Mouse (Mus musculus) cerebral cortex, adult 2 months (tissue): ENCODE results near the gene Tfap2a.

ENCODE experiments used
- WGBS: fragments of 180-500 bp; shearing (Covaris S2); methylation state at CpG from one replicate; pipeline ENCODE4 v1.1.7; 2018; 5-methylcytosine and 5-hydroxymethylcytosine counted together

Tfap2a gene

GRCm38 (mm10) chr13:40711661-40712525 lies 26.3 kb downstream of the Tfap2a start:
- WGBS: 5% methylated on average over 7 of the region's 7 CpGs

GRCm38 (mm10) chr13:40710062-40710342 lies 28.2 kb downstream of the Tfap2a start:
- 9% methylated on average over 11 of the region's 11 CpGs for WGBS

GRCm38 (mm10) chr13:40709321-40710061 lies 28.7 kb downstream of the Tfap2a start:
- 8% methylated on average over 21 of the region's 21 CpGs for WGBS

GRCm38 (mm10) chr13:40708913-40709312 lies 29.3 kb downstream of the Tfap2a start:
- 2% methylated on average over 26 of the region's 26 CpGs for WGBS

GRCm38 (mm10) chr13:40708271-40708670 lies 29.9 kb downstream of the Tfap2a start:
- WGBS: 16% methylated on average over 5 of the region's 5 CpGs

- WGBS: 24% methylated on average over 3 of the region's 3 CpGs
Measured at GRCm38 (mm10) chr13:40707646-40708045, 30.5 kb downstream of the Tfap2a start.

- 11% methylated on average over 5 of the region's 5 CpGs for WGBS
Measured at GRCm38 (mm10) chr13:40706612-40707011, 31.6 kb downstream of the Tfap2a start.

- 20% methylated on average over 4 of the region's 4 CpGs for WGBS
Measured at GRCm38 (mm10) chr13:40705821-40706425, 32.3 kb downstream of the Tfap2a start.

- WGBS: 4% methylated on average over 28 of the region's 28 CpGs
Measured at GRCm38 (mm10) chr13:40704864-40705455, 33.2 kb downstream of the Tfap2a start.

GRCm38 (mm10) chr13:40703982-40704501 lies 34.1 kb downstream of the Tfap2a start:
- 1% methylated on average over 38 of the region's 38 CpGs for WGBS

GRCm38 (mm10) chr13:40703123-40703797 lies 34.9 kb downstream of the Tfap2a start:
- 10% methylated on average over 19 of the region's 19 CpGs for WGBS

- 11% methylated on average over 30 of the region's 30 CpGs for WGBS
Measured at GRCm38 (mm10) chr13:40702361-40703122, 35.6 kb downstream of the Tfap2a start.

GRCm38 (mm10) chr13:40701691-40702090 lies 36.5 kb downstream of the Tfap2a start:
- 15% methylated on average over 12 of the region's 12 CpGs for WGBS

- WGBS: 90% methylated on average over 3 of the region's 3 CpGs
Measured at GRCm38 (mm10) chr13:40685790-40686189, 52.4 kb downstream of the Tfap2a start.

- 46% methylated on average over 4 of the region's 4 CpGs for WGBS
Measured at GRCm38 (mm10) chr13:40676730-40677129, 61.4 kb downstream of the Tfap2a start.
